ENCODE assay signal across 25 mouse cellular contexts in genomic region chr13:91118156-91118555, GRCm38 (mm10).
DNase-seq lines count a peak whose midpoint lies in the region; TF ChIP-seq lines count a peak whose summit lies in the region.
"Had no signal": no experiment of that assay in that cellular context is flagged by ENCODE, and none has a peak within 500 bp of the region (broad histone marks: within the 10 kb centered on the region; RNA-seq: fewer than 3 reads in every experiment).

No protein-coding gene starts in this region.

- TF ChIP-seq POLR2A in embryonic fibroblast, embryonic 13.5 days (IDR thresholded peaks at IDR 0.05; ENCODE audit: low read depth, low read length) = no peak

- H3K4me3 ChIP-seq in embryonic fibroblast, embryonic 13.5 days (ENCODE audit: insufficient read depth, low read length) = no peak overlapping the region
- H3K4me3 ChIP-seq: embryonic facial prominence, embryonic 15.5 days; erythroblast, embryonic 14.5 days; heart, embryonic 12.5 days; heart, embryonic 15.5 days; hindbrain, embryonic 10.5 days; hindbrain, embryonic 13.5 days; intestine, embryonic 15.5 days had no signal

- DNase-seq in kidney, adult 8-10 months = peak; percentile 7 to 17
- no peak for DNase-seq in kidney, adult 18-20 months
- DNase-seq in NIH3T3 (ENCODE audit: low read depth) = peak; percentile 51
- DNase-seq in gastrocnemius, adult 18-20 months (ENCODE audit: low spot score) = no peak
- no peak for DNase-seq in cerebellum, postnatal 4 days (ENCODE audit: low spot score in 2 of 2)
- DNase-seq: adrenal gland, adult 2 months; adrenal gland, postnatal 14 days; cerebellum, adult 11 months; cerebellum, adult 2 months; cerebellum, adult 9-11 months; cerebellum, postnatal 25 days; embryo, embryonic 11 days; forebrain, postnatal 0 days; gastrocnemius, postnatal 25 days; heart, adult 18-20 months; heart, postnatal 10 days; heart, postnatal 36 days had no signal

- H3K4me1 ChIP-seq in embryonic fibroblast, embryonic 13.5 days (ENCODE audit: control insufficient read depth, insufficient read depth, low read length) = no peaks in the 10 kb centered on the region; the same call in 1 of the 2 replicates
- H3K4me1 ChIP-seq: embryonic facial prominence, embryonic 15.5 days; heart, embryonic 12.5 days; heart, embryonic 15.5 days; hindbrain, embryonic 10.5 days; hindbrain, embryonic 13.5 days; intestine, embryonic 15.5 days had no signal

- TF ChIP-seq CTCF in embryonic fibroblast, embryonic 13.5 days (IDR thresholded peaks at IDR 0.05; ENCODE audit: borderline replicate concordance, insufficient read depth, low read length) = no peak

- peak overlapping the region; percentile 18; the same call in 1 of the 2 replicates for H3K27ac ChIP-seq in embryonic fibroblast, embryonic 13.5 days (ENCODE audit: insufficient read depth, low read length)
- H3K27ac ChIP-seq: embryonic facial prominence, embryonic 15.5 days; heart, embryonic 15.5 days; hindbrain, embryonic 10.5 days; hindbrain, embryonic 13.5 days; intestine, embryonic 15.5 days had no signal

Comparison
In these comparisons a context has a peak if more than half of its experiments do, and no peak if none do; other contexts are left out.
1. DNase-seq: peak in kidney, adult 8-10 months (2 of 2) and NIH3T3 (single experiment); none in kidney, adult 18-20 months (single experiment), gastrocnemius, adult 18-20 months (single experiment) and cerebellum, postnatal 4 days (0 of 2).